Mouse (Mus musculus) heart, embryonic 15.5 days (tissue): ENCODE measurements around the gene Copz2. TPM values are rescaled to one million over a fixed set of nuclear protein-coding genes. Genes with fewer than 3 reads are reported as not detected.

Source experiments
- ATAC-seq: fragments of 200-750 bp; cut with Nextera tagmentation; replicated peaks from 2 replicates; pipeline ENCODE4 v1.8.0; 2017; ENCODE audit warnings: low read depth, moderate TSS enrichment; ENCODE audit not compliant: insufficient number of reproducible peaks, insufficient read depth, low FRiP score
- H3K27ac ChIP-seq: fragments of 300-500 bp; sonication (generic); 2 replicates; pipeline ENCODE4 v1.5.1; 2015; ENCODE audit warnings: mild to moderate bottlenecking, inconsistent platforms
- H3K27me3 ChIP-seq: fragments of 300-500 bp; sonication (generic); 2 replicates; pipeline ENCODE4 v1.6.1; 2015; ENCODE audit warnings: inconsistent platforms
- H3K36me3 ChIP-seq: fragments of 300-500 bp; sonication (generic); 2 replicates; pipeline ENCODE4 v1.6.1; 2015; ENCODE audit warnings: mild to moderate bottlenecking, inconsistent platforms
- H3K4me1 ChIP-seq: fragments of 300-500 bp; sonication (generic); replicated peaks from 2 replicates; pipeline ENCODE4 v1.6.1; 2015; ENCODE audit warnings: inconsistent platforms
- H3K4me2 ChIP-seq: fragments of 300-500 bp; sonication (generic); 2 replicates; pipeline ENCODE4 v1.6.1; 2015; ENCODE audit warnings: inconsistent platforms, mild to moderate bottlenecking, moderate library complexity
- H3K4me3 ChIP-seq: fragments of 300-500 bp; sonication (generic); 2 replicates; pipeline ENCODE4 v1.5.1; 2015; ENCODE audit warnings: mild to moderate bottlenecking, inconsistent platforms
- H3K9ac ChIP-seq: fragments of 300-500 bp; sonication (generic); 2 replicates; pipeline ENCODE4 v1.6.1; 2015; ENCODE audit warnings: mild to moderate bottlenecking, inconsistent platforms
- H3K9me3 ChIP-seq: fragments of 300-500 bp; sonication (generic); replicated peaks from 2 replicates; pipeline ENCODE4 v1.6.1; 2016; ENCODE audit warnings: inconsistent platforms
- WGBS: fragments of 180-500 bp; shearing (Covaris S2); methylation state at CpG from one replicate; pipeline ENCODE4 v1.1.7; 2015; ENCODE audit warnings: mixed read lengths; 5-methylcytosine and 5-hydroxymethylcytosine counted together
- polyA plus RNA-seq: library from polyadenylated mRNA; unstranded; fragments of >200 nt; fragmentation: Nextera tagmentation; extraction: Ambion mirVana; gene quantifications from 2 replicates; pipeline ENCODE4 v1.2.1, GENCODE M21; 2015

Copz2 gene
- polyA plus RNA-seq, 1 experiment from 2014 or later = 122 TPM

DNA sequence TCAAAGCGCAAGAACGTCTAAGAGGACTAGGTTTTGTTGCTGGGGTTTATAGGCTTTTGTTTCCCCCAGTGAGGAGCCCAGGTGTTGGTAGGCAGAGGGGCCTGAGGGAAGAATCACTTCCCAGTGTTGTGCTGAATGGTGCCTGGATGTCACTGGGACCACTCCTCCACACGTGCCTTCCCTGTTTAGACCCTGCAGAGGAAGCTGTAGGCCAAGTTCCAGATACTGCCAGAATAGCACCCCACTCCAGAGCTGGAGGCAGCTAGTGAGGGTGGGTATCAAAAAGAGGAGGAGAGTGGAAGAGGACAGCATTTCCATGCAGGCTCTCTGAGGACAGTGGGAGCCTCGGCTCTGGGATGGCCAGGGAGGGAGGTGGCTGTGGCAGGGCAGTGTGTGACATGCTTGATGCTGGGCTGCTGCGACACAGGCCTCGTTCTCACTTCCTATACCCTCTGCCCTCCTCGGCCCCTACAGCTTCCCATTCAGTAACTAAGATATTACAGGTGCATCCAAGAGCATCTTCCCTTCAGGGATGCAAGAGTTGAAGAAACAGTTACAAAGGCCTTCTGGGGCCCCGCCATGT lies 31.5 kb upstream of the Copz2 start:
- WGBS = 83% methylated on average over 8 of the region's 8 CpGs
- H3K27me3 ChIP-seq = no peaks in the 10 kb centered on the region
- no peak overlapping the region for H3K27ac ChIP-seq
- no peak overlapping the region for H3K4me2 ChIP-seq
- no peaks in the 10 kb centered on the region for H3K9me3 ChIP-seq
- H3K36me3 ChIP-seq = peaks cover 75% of the 10 kb centered on the region
- ATAC-seq = no peak
- H3K4me1 ChIP-seq = peaks cover 11% of the 10 kb centered on the region
- no peak overlapping the region for H3K4me3 ChIP-seq
- no peak overlapping the region for H3K9ac ChIP-seq

- WGBS = 89% methylated on average over 10 of the region's 10 CpGs
Observed at GRCm38 (mm10) chr11:96821956-96822355, 27.7 kb upstream of the Copz2 start.

GRCm38 (mm10) chr11:96822675-96823470 lies 26.8 kb upstream of the Copz2 start:
- no peaks in the 10 kb centered on the region for H3K9me3 ChIP-seq
- no peak for ATAC-seq
- no peak overlapping the region; the same call in 1 of the 2 replicates for H3K27ac ChIP-seq
- H3K4me3 ChIP-seq = peak overlapping the region; percentile 81
- 36% methylated on average over 4 of the region's 4 CpGs for WGBS
- peak overlapping the region; percentile 97 for H3K4me2 ChIP-seq
- no peak overlapping the region for H3K9ac ChIP-seq
- H3K36me3 ChIP-seq = peaks cover 51% of the 10 kb centered on the region
- H3K4me1 ChIP-seq = peaks cover 58% of the 10 kb centered on the region
- no peaks in the 10 kb centered on the region for H3K27me3 ChIP-seq

More at GRCm38 (mm10) chr11:96821956-96822355, 27.7 kb upstream of the Copz2 start:
- H3K27ac ChIP-seq = no peak overlapping the region
- no peaks in the 10 kb centered on the region for H3K27me3 ChIP-seq
- H3K4me2 ChIP-seq = no peak overlapping the region
- peaks cover 56% of the 10 kb centered on the region for H3K36me3 ChIP-seq
- peaks cover 48% of the 10 kb centered on the region for H3K4me1 ChIP-seq
- H3K9me3 ChIP-seq = no peaks in the 10 kb centered on the region
- no peak overlapping the region for H3K9ac ChIP-seq
- ATAC-seq = no peak
- no peak overlapping the region for H3K4me3 ChIP-seq

DNA sequence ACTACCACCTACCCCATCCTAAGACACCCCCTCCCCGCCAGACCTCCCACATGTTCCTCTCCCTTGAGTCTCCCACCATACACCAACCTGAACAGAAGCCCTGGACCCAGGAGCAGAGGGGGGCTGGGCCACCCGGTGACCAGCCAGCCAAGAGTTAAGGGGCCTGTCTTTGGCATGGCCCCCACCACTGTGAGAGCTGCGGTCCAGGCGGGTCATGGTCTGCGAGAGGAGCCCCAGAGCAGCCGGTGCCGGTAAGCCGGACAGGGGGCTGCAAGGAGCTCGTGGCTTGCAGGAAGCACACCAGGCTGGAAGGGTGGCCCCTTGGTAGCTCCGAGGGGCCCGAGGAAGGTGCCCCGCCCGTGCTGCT lies 26.2 kb upstream of the Copz2 start:
- Histone ChIP-seq H3K27me3 (no peaks in the 10 kb centered on the region), H3K9me3 (no peaks in the 10 kb centered on the region), H3K27ac (peak overlapping the region; percentile 100), H3K9ac (peak overlapping the region; percentile 68), H3K4me2 (peak overlapping the region; percentile 97), H3K4me1 (peaks cover 62% of the 10 kb centered on the region), H3K4me3 (peak overlapping the region; percentile 81), H3K36me3 (peaks cover 45% of the 10 kb centered on the region)
- no peak; the same call in 1 of the 2 replicates for ATAC-seq
- 12% methylated on average over 9 of the region's 13 CpGs for WGBS

DNA sequence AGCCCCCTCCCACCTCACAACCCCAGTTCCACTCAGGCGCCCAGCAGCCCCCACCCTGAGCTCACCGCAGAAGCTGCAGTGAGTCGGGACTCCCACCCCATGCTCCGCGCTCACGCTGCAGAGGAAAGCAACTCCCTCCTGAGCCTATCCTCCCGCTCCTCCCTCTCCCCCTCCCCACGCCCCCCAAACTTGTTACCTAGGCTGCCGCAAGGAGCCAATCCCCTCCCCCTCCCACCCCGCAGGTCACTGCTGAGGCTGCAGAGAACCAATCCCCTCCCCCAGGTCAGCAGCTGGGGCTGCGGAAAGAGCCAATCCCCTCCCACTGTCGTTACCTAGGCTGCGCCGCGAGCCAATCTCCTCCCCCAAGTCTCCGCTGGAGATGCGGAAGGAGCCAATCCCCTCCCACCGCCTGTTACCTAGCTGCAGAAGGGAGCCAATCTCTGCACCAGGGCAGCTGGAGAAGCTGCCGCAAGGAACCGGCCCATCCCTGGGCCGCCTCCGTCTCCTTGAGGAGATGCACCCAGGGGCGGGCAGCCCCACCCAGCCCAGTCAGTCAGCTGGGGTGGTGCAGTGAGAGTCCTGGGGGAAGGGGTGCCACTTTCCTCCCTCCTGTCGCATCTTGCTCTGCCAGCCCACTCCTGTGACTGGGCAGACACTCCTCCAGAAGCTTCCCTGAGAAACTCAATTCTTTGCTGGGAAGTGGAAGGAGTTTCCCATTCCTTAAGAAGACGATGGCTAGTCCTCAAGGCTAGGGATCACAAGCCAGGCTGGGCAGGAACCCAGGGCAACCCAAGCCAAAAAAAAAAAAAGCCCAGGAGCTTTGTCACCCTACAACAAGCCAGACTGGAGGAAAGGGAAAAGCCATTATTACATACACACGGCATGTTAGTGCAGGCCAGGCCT lies 25.5 kb upstream of the Copz2 start:
- H3K9ac ChIP-seq = peak overlapping the region; percentile 68
- H3K9me3 ChIP-seq = no peaks in the 10 kb centered on the region
- H3K4me1 ChIP-seq = peaks cover 67% of the 10 kb centered on the region
- ATAC-seq = peak; percentile 82
- no peaks in the 10 kb centered on the region for H3K27me3 ChIP-seq
- peaks cover 38% of the 10 kb centered on the region for H3K36me3 ChIP-seq
- peak overlapping the region; percentile 81 for H3K4me3 ChIP-seq
- peak overlapping the region; percentile 97 for H3K4me2 ChIP-seq
- H3K27ac ChIP-seq = peak overlapping the region; percentile 100
- WGBS = 2% methylated on average over 25 of the region's 26 CpGs

DNA sequence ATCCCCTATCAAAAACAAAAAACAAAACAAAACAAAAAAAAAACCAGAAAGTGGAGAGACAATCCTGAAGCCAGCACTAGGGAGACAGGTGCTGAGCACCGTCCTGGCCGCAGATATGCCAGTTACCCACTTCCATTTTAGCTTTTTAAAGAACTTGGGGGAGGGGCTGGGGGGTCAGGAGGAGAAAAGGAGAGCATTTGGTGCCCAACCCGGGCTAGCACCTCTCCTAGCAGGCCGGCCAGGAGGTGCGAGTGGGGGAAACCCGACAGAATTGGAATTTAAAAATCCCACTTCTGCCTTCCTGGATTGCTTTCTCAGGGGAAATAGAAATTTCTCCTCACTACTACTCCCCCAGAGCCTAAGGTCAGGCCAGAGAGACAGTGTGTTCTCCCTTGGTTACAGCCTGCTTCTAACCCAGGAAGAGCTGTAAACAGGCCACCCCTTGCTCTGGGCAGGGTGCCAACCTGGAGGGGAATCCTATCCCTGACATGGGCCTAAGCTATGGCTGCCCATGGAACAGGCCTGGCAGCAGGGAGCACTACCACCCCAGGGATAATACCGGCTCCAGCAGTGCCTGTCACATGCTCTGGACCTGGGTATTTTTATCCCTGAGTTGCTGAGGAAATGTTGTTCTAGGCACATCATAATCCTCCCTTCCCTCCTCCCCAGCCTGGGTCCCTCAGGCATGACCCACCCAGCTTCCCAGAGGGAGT lies 24.7 kb upstream of the Copz2 start:
- H3K27ac ChIP-seq = peak overlapping the region; percentile 100
- H3K4me3 ChIP-seq = peak overlapping the region; percentile 81
- peak overlapping the region; percentile 83 for H3K9ac ChIP-seq
- H3K27me3 ChIP-seq = no peaks in the 10 kb centered on the region
- peak overlapping the region; percentile 97 for H3K4me2 ChIP-seq
- no peaks in the 10 kb centered on the region for H3K9me3 ChIP-seq
- 23% methylated on average over 7 of the region's 7 CpGs for WGBS
- H3K36me3 ChIP-seq = peaks cover 30% of the 10 kb centered on the region
- H3K4me1 ChIP-seq = peaks cover 67% of the 10 kb centered on the region
- peak; percentile 20; the same call in 1 of the 2 replicates for ATAC-seq

GRCm38 (mm10) chr11:96826481-96826880 lies 23.2 kb upstream of the Copz2 start:
- peak overlapping the region; percentile 100 for H3K27ac ChIP-seq
- no peaks in the 10 kb centered on the region for H3K9me3 ChIP-seq
- no peak for ATAC-seq
- H3K27me3 ChIP-seq = no peaks in the 10 kb centered on the region
- WGBS = 62% methylated on average over 2 of the region's 2 CpGs
- peaks cover 15% of the 10 kb centered on the region for H3K36me3 ChIP-seq
- peak overlapping the region; percentile 83 for H3K9ac ChIP-seq
- peak overlapping the region; percentile 81 for H3K4me3 ChIP-seq
- H3K4me2 ChIP-seq = peak overlapping the region; percentile 97
- peaks cover 71% of the 10 kb centered on the region for H3K4me1 ChIP-seq

- Histone ChIP-seq H3K4me3 (peak overlapping the region; percentile 81), H3K27ac (peak overlapping the region; percentile 100), H3K27me3 (no peaks in the 10 kb centered on the region), H3K4me2 (peak overlapping the region; percentile 97), H3K36me3 (peaks cover 8% of the 10 kb centered on the region), H3K9ac (peak overlapping the region; percentile 83), H3K4me1 (peaks cover 71% of the 10 kb centered on the region), H3K9me3 (no peaks in the 10 kb centered on the region)
- WGBS = 49% methylated on average over 12 of the region's 12 CpGs
- no peak for ATAC-seq
Observed at GRCm38 (mm10) chr11:96827062-96827581, 22.5 kb upstream of the Copz2 start.

GRCm38 (mm10) chr11:96827917-96828316 lies 21.8 kb upstream of the Copz2 start:
- peak overlapping the region; percentile 81 for H3K4me3 ChIP-seq
- 35% methylated on average over 9 of the region's 9 CpGs for WGBS
- peak overlapping the region; percentile 97 for H3K4me2 ChIP-seq
- H3K9me3 ChIP-seq = no peaks in the 10 kb centered on the region
- peaks cover 5% of the 10 kb centered on the region; the same call in 1 of the 2 replicates for H3K36me3 ChIP-seq
- H3K27ac ChIP-seq = peak overlapping the region; percentile 100
- no peak for ATAC-seq
- no peaks in the 10 kb centered on the region for H3K27me3 ChIP-seq
- H3K9ac ChIP-seq = peak overlapping the region; percentile 83
- peaks cover 63% of the 10 kb centered on the region for H3K4me1 ChIP-seq

- ATAC-seq = no peak
- Histone ChIP-seq H3K4me2 (peak overlapping the region; percentile 97), H3K9me3 (no peaks in the 10 kb centered on the region), H3K4me3 (peak overlapping the region; percentile 81), H3K27ac (peak overlapping the region; percentile 100), H3K4me1 (peaks cover 53% of the 10 kb centered on the region), H3K36me3 (peaks cover 5% of the 10 kb centered on the region; the same call in 1 of the 2 replicates), H3K27me3 (no peaks in the 10 kb centered on the region), H3K9ac (peak overlapping the region; percentile 83)
- WGBS = 5% methylated on average over 10 of the region's 10 CpGs
Observed at GRCm38 (mm10) chr11:96828881-96829280, 20.8 kb upstream of the Copz2 start.
